Mouse (Mus musculus) MEL (cell line): ENCODE data around the gene Cnot6l. TPM values are rescaled to one million over a fixed set of nuclear protein-coding genes. Genes with fewer than 3 reads are reported as not detected.
A peak's percentile ranks its signal among the peaks of the same experiment; 100 is the strongest.

Experiments used
- DNase-seq: peaks from one replicate; pipeline ENCODE4 v3.0.0; 2011; ENCODE audit warnings: low read depth, low spot score
- H3K27ac ChIP-seq: 2 replicates; pipeline ENCODE4 v1.5.1; 2012; ENCODE audit warnings: low read depth, mild to moderate bottlenecking, control low read depth, low read length, moderate library complexity; ENCODE audit not compliant: control insufficient read depth
- H3K27me3 ChIP-seq, 2 experiments: fragments of 150-350 bp in 1 of 2; sonication (generic) in 1 of 2; 2 replicates each; pipeline ENCODE4 v1.6.1; 2012; ENCODE audit warnings: low read length in 2 of 2, mild to moderate bottlenecking in 2 of 2, improper control_type of control experiment in 1 of 2, moderate library complexity in 1 of 2; ENCODE audit not compliant: insufficient read depth in 2 of 2, control insufficient read depth in 1 of 2
- H3K36me3 ChIP-seq, 2 experiments: 2 replicates each; pipeline ENCODE4 v1.6.1; 2012 to 2014; ENCODE audit warnings: low read length in 2 of 2, improper control_type of control experiment in 1 of 2, inconsistent platforms in 1 of 2, mild to moderate bottlenecking in 1 of 2; ENCODE audit not compliant: insufficient read depth in 2 of 2, control insufficient read depth in 1 of 2
- H3K4me1 ChIP-seq, 2 experiments: fragments of 150-350 bp in 1 of 2; sonication (generic) in 1 of 2; 2 replicates each; pipeline ENCODE4 v1.6.1; 2012; ENCODE audit warnings: low read length in 2 of 2, improper control_type of control experiment in 1 of 2, mild to moderate bottlenecking in 1 of 2; ENCODE audit not compliant: insufficient read depth in 2 of 2, control insufficient read depth in 1 of 2
- H3K4me3 ChIP-seq, 2 experiments: fragments of 150-350 bp in 1 of 2; sonication (generic) in 1 of 2; 2 replicates each; pipeline ENCODE4 v1.5.1; 2012; ENCODE audit warnings: low read depth in 2 of 2, low read length in 2 of 2, mild to moderate bottlenecking in 2 of 2, moderate library complexity in 2 of 2, control low read depth in 1 of 2, improper control_type of control experiment in 1 of 2; ENCODE audit not compliant: control insufficient read depth in 1 of 2, insufficient read depth in 1 of 2
- H3K79me2 ChIP-seq: 2 replicates; pipeline ENCODE4 v1.6.1; 2012; ENCODE audit warnings: mild to moderate bottlenecking, low read length, moderate library complexity; ENCODE audit not compliant: control insufficient read depth, poor library complexity, insufficient read depth
- H3K9ac ChIP-seq: 2 replicates; pipeline ENCODE4 v1.6.1; 2012; ENCODE audit warnings: low read depth, mild to moderate bottlenecking, control low read depth, low read length, moderate library complexity; ENCODE audit not compliant: control insufficient read depth, poor library complexity, severe bottlenecking
- H3K9me3 ChIP-seq: fragments of 150-350 bp; sonication (generic); replicated peaks from 2 replicates; pipeline ENCODE4 v1.6.1; 2012; ENCODE audit warnings: mild to moderate bottlenecking, low read length, improper control_type of control experiment, moderate library complexity; ENCODE audit not compliant: insufficient read depth
- CTCF ChIP-seq, 3 experiments: IDR thresholded peaks in 2 of 3; conservative IDR thresholded peaks in 1 of 3; 2 replicates each; pipeline ENCODE4 v1.5.1; 2011 to 2012; ENCODE audit warnings: low read length in 3 of 3, low read depth in 2 of 3, mild to moderate bottlenecking in 2 of 3, improper control_type of control experiment in 1 of 3, inconsistent platforms in 1 of 3, mixed read lengths in 1 of 3, moderate library complexity in 1 of 3; ENCODE audit not compliant: control insufficient read depth in 1 of 3, insufficient read depth in 1 of 3, poor library complexity in 1 of 3, severe bottlenecking in 1 of 3
- ELF1 ChIP-seq: IDR thresholded peaks from 2 replicates; pipeline ENCODE4 v1.6.1; 2014; ENCODE audit warnings: low read depth, mild to moderate bottlenecking, inconsistent platforms, low read length, improper control_type of control experiment, moderate library complexity
- EP300 ChIP-seq, 2 experiments: IDR thresholded peaks; 2 replicates each; pipeline ENCODE4 v1.6.1; 2011; ENCODE audit warnings: improper control_type of control experiment in 2 of 2, low read length in 2 of 2, low read depth in 1 of 2, mild to moderate bottlenecking in 1 of 2
- ETS1 ChIP-seq: IDR thresholded peaks from 2 replicates; pipeline ENCODE4 v1.6.1; 2012; ENCODE audit warnings: low read depth, mild to moderate bottlenecking, inconsistent platforms, low read length, improper control_type of control experiment, moderate library complexity
- GATA1 ChIP-seq: IDR thresholded peaks from 2 replicates; pipeline ENCODE4 v1.6.1; 2011; ENCODE audit warnings: low read depth, low read length, improper control_type of control experiment
- HCFC1 ChIP-seq: IDR thresholded peaks from 2 replicates; pipeline ENCODE4 v1.6.1; 2012; ENCODE audit warnings: low read depth, mild to moderate bottlenecking, inconsistent platforms, low read length, improper control_type of control experiment, moderate library complexity
- JUND ChIP-seq: IDR thresholded peaks from 2 replicates; pipeline ENCODE4 v1.6.1; 2011; ENCODE audit warnings: low read depth, mild to moderate bottlenecking, improper control_type of control experiment, low read length
- KAT2A ChIP-seq: conservative IDR thresholded peaks from 2 replicates; pipeline ENCODE4 v1.6.1; 2012; ENCODE audit warnings: low read depth, low read length, improper control_type of control experiment, inconsistent platforms
- MAX ChIP-seq: IDR thresholded peaks from 2 replicates; pipeline ENCODE4 v1.6.1; 2011; ENCODE audit warnings: low read length, improper control_type of control experiment
- MXI1 ChIP-seq: IDR thresholded peaks from 2 replicates; pipeline ENCODE4 v1.6.1; 2011; ENCODE audit warnings: mild to moderate bottlenecking, low read depth, low read length, improper control_type of control experiment
- POLR2A ChIP-seq, 2 experiments: IDR thresholded peaks; 2 replicates each; pipeline ENCODE4 v1.6.1; 2011 to 2012; ENCODE audit warnings: low read length in 2 of 2, mild to moderate bottlenecking in 2 of 2, control low read depth in 1 of 2, improper control_type of control experiment in 1 of 2, low read depth in 1 of 2, moderate library complexity in 1 of 2; ENCODE audit not compliant: control insufficient read depth in 1 of 2, insufficient read depth in 1 of 2, poor library complexity in 1 of 2
- POLR2AphosphoS2 ChIP-seq: IDR thresholded peaks from 2 replicates; pipeline ENCODE4 v1.6.1; 2011; ENCODE audit warnings: low read length, improper control_type of control experiment
- POLR2AphosphoS5 ChIP-seq: IDR thresholded peaks from 2 replicates; pipeline ENCODE4 v1.6.1; 2012; ENCODE audit warnings: low read depth, borderline replicate concordance, mild to moderate bottlenecking, inconsistent platforms, low read length, moderate library complexity, mixed read lengths
- RCOR1 ChIP-seq: IDR thresholded peaks from 2 replicates; pipeline ENCODE4 v1.6.1; 2012; ENCODE audit warnings: low read depth, mild to moderate bottlenecking, inconsistent platforms, low read length, improper control_type of control experiment
- TCF12 ChIP-seq: IDR thresholded peaks from 2 replicates; pipeline ENCODE4 v1.6.1; 2014; ENCODE audit warnings: low read depth, mild to moderate bottlenecking, inconsistent platforms, low read length, improper control_type of control experiment, moderate library complexity
- polyA plus RNA-seq, 2 experiments: library from polyadenylated mRNA; stranded (reverse) in 1 of 2; unstranded in 1 of 2; fragments of >175 nt in 1 of 2; fragments of >200 nt in 1 of 2; gene quantifications; 2 replicates each; pipeline versions ENCODE4 v1.2.1 to v1.2.4; 2012; ENCODE audit warnings: low replicate concordance in 2 of 2, low read depth in 1 of 2; ENCODE audit not compliant: insufficient read length in 2 of 2, insufficient read depth in 1 of 2, missing spikeins in 1 of 2
- total RNA-seq: library from RNA; depleted of rRNA; stranded (reverse); fragments of 300-350 nt; gene quantifications from 2 replicates; pipeline ENCODE4 v1.2.3, GENCODE M21; 2012

Gene Cnot6l
- total and polyA plus RNA-seq, 3 experiments: 10.2 to 21.2 TPM; not detected in 1

DNA sequence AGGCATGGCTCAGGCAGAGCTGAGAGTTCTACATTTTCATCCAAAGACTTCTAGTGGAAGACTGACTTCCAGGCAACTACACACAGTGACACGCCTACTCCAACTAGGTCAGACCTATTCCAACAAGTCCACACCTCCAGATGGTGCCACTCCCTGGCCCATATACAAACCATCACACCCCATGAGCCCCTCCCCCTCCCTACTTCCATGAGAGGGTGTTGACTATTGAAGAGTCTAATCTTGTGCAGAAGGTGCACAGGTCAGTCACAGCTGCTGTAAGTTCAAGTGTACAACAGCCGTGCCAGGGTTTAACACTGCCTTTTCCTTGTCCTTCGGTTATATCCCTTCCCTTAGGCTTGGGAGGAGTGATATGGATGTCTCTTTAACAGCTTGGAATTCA is 121.5 kb downstream of the Cnot6l start:
- H3K9me3 ChIP-seq: no peaks in the 10 kb centered on the region
- H3K79me2 ChIP-seq: no peaks in the 10 kb centered on the region
- H3K4me1 ChIP-seq: no peaks in the 10 kb centered on the region
- no peak overlapping the region for H3K4me3 ChIP-seq
- no peak overlapping the region for H3K9ac ChIP-seq
- no peak for TF ChIP-seq KAT2A
- TF ChIP-seq POLR2AphosphoS5: no peak
- TF ChIP-seq ELF1: no peak
- TF ChIP-seq POLR2AphosphoS2: no peak
- TF ChIP-seq CTCF (IDR thresholded peaks at IDR 0.05 in 2 of 3, conservative IDR thresholded peaks at IDR 0.05 in 1 of 3; ENCODE audit: control insufficient read depth in 1 of 3, insufficient read depth in 1 of 3, low read depth in 2 of 3, low read length in 3 of 3, poor library complexity in 1 of 3, severe bottlenecking in 1 of 3): no peak
- TF ChIP-seq MAX: no peak
- no peak for TF ChIP-seq HCFC1
- no peaks in the 10 kb centered on the region for H3K27me3 ChIP-seq
- no peak overlapping the region for H3K27ac ChIP-seq
- DNase-seq: no peak
- no peaks in the 10 kb centered on the region for H3K36me3 ChIP-seq

DNA sequence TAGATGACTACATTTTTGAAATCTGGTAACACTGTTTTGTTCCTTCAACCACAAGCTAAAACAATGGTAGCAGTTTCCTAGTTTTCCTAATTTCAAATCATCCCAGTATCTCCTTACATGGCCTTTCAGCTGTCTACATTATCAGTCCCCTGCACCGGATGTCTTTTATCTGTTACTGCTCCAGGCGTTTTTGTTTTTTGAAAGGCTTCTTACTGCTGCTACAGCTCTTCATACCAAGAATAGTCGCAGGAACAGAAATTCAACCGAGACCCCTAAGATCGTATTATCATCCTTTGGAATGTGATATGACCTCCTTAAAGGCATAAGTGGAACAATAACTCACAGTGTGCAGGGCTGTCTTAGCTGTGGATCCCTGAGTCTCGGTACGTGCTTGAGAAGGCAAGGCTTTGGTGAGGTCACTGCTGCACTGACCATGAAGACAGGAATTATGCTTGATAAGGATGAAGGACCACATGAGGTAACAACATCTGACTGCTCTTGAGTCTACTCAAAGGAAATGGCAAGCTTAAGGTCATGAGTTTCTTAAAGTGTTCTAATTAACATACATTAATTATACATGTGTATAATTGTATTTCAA is 122.4 kb downstream of the Cnot6l start:
- Histone ChIP-seq H3K9me3 (no peaks in the 10 kb centered on the region), H3K4me3 (no peak overlapping the region), H3K79me2 (no peaks in the 10 kb centered on the region), H3K36me3 (no peaks in the 10 kb centered on the region), H3K4me1 (no peaks in the 10 kb centered on the region), H3K27ac (no peak overlapping the region), H3K9ac (no peak overlapping the region), H3K27me3 (no peaks in the 10 kb centered on the region)
- DNase-seq: no peak
- TF ChIP-seq ETS1 (peak; percentile 64; the same call in 1 of the 2 replicates), RCOR1 (no peak), TCF12 (peak; percentile 58; the same call in 1 of the 2 replicates), POLR2A (IDR thresholded peaks at IDR 0.05; ENCODE audit: control insufficient read depth in 1 of 2, insufficient read depth in 1 of 2, low read depth in 1 of 2, low read length in 2 of 2, poor library complexity in 1 of 2) (no peak), EP300 (IDR thresholded peaks at IDR 0.05; ENCODE audit: low read depth in 1 of 2, low read length in 2 of 2) (peak; percentile 36 to 56; a peak in 3 of 4 replicates), GATA1 (peak; percentile 51)

DNA sequence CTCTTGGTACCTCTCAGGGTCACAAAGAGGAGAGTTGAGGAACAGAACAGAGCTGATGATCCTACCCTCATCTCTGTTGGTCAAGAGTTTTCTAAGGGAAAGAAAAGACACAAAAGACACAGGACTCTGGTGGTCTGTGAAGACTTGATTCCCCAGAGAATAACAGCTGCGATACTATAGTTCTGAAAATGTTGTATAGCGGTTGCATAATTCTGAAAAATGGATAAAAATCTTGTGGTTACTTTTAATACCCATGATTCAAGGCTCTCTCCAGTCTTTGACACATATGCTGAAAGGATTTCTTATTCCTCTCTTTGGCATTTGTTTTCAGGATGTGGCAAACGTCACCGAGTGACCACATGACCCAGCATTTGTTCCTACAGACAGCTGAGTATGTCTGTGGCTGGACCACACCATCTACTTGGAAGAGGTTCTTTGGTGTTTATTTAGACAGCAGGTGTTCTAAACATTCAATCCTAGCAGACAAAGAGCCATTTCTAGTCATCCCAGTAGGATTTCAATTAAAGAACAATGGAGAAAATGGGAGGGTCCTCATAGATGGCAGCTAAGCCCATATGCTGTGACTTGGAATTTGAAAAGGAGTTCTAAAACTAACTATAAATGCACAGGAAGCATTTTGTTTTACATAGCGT is 124.7 kb downstream of the Cnot6l start:
- Histone ChIP-seq H3K36me3 (no peaks in the 10 kb centered on the region), H3K27ac (no peak overlapping the region), H3K79me2 (no peaks in the 10 kb centered on the region), H3K9ac (no peak overlapping the region), H3K4me3 (no peak overlapping the region), H3K9me3 (no peaks in the 10 kb centered on the region), H3K27me3 (no peaks in the 10 kb centered on the region), H3K4me1 (no peaks in the 10 kb centered on the region)
- TF ChIP-seq MAX (no peak), CTCF (IDR thresholded peaks at IDR 0.05 in 2 of 3, conservative IDR thresholded peaks at IDR 0.05 in 1 of 3; ENCODE audit: control insufficient read depth in 1 of 3, insufficient read depth in 1 of 3, low read depth in 2 of 3, low read length in 3 of 3, poor library complexity in 1 of 3, severe bottlenecking in 1 of 3) (no peak), JUND (no peak), MXI1 (no peak)
- no peak for DNase-seq
